Mouse (Mus musculus) frontal cortex, postnatal 14 days (tissue): ENCODE results near the gene Mapk9.

Experiments used
- DNase-seq, 2 experiments: peaks; one replicate each; pipeline ENCODE4 v3.0.0; 2022; ENCODE audit warnings: low spot score in 2 of 2

Mapk9 gene

GRCm38 (mm10) chr11:49893806-49894205, 47.3 kb downstream of the Mapk9 start:
- DNase-seq, result no peak

- no peak for DNase-seq
These were observed 49.5 kb downstream of the Mapk9 start for GRCm38 (mm10) chr11:49895966-49896590.

GRCm38 (mm10) chr11:49900043-49900442, 53.5 kb downstream of the Mapk9 start:
- no peak for DNase-seq

- no peak for DNase-seq
These were observed 54.6 kb downstream of the Mapk9 start for GRCm38 (mm10) chr11:49900962-49901658.

- DNase-seq, result peak in 1 of 2 experiments; percentile 65
These were observed 55.3 kb downstream of the Mapk9 start, which contains the start of gene Rasgef1c for GRCm38 (mm10) chr11:49901659-49902458. Gene Rasgef1c, plus strand, starts transcription at chr11:49901835.

- DNase-seq, result peak in 1 of 2 experiments; percentile 75
These were observed 56.8 kb downstream of the Mapk9 start for GRCm38 (mm10) chr11:49903333-49903732.

GRCm38 (mm10) chr11:49918521-49919180, 72.1 kb downstream of the Mapk9 start:
- DNase-seq, result no peak

GRCm38 (mm10) chr11:49919304-49919703, 72.8 kb downstream of the Mapk9 start:
- DNase-seq, result no peak

GRCm38 (mm10) chr11:49923539-49923938, 77.0 kb downstream of the Mapk9 start:
- no peak for DNase-seq

GRCm38 (mm10) chr11:49926183-49926582, 79.6 kb downstream of the Mapk9 start:
- DNase-seq, result no peak

GRCm38 (mm10) chr11:49927169-49927568, 80.6 kb downstream of the Mapk9 start:
- DNase-seq, result no peak

GRCm38 (mm10) chr11:49927670-49928069, 81.1 kb downstream of the Mapk9 start:
- DNase-seq, result no peak

- no peak for DNase-seq
These were observed 84.6 kb downstream of the Mapk9 start for GRCm38 (mm10) chr11:49931037-49931625.

- DNase-seq, result no peak
These were observed 85.3 kb downstream of the Mapk9 start for GRCm38 (mm10) chr11:49931853-49932252.

GRCm38 (mm10) chr11:49933811-49934210, 87.3 kb downstream of the Mapk9 start:
- DNase-seq, result no peak

- DNase-seq, result peak in 1 of 2 experiments; percentile 52
These were observed 87.8 kb downstream of the Mapk9 start for GRCm38 (mm10) chr11:49934322-49934721.
